Mouse (Mus musculus): Measurements from ENCODE around the gene Rap1gap2. TPM values are rescaled to one million over a fixed set of nuclear protein-coding genes. Genes with fewer than 3 reads are reported as not detected.

Gene Rap1gap2
- polyA plus RNA-seq, 1 experiment from 2014 or later = 0.75 TPM

GRCm38 (mm10) chr11:74426306-74426705 is 184.4 kb downstream of the Rap1gap2 start:
- H3K4me1 ChIP-seq (ENCODE audit: insufficient read depth) = no peaks in the 10 kb centered on the region
- H3K4me3 ChIP-seq (ENCODE audit: low read depth, low read length) = no peak overlapping the region
- no peak overlapping the region for H3K9ac ChIP-seq (replicated peaks)
- H3K9me3 ChIP-seq (ENCODE audit: low read length) = no peaks in the 10 kb centered on the region
- H3K4me2 ChIP-seq (ENCODE audit: low read depth, low read length) = no peak overlapping the region
- H3K27ac ChIP-seq (ENCODE audit: low read depth) = no peak overlapping the region
- no peak for ATAC-seq
- no peaks in the 10 kb centered on the region for H3K36me3 ChIP-seq (replicated peaks; ENCODE audit: insufficient read depth, low read length)
- H3K27me3 ChIP-seq (ENCODE audit: insufficient read depth, low read length) = no peaks in the 10 kb centered on the region
- no peak for TF ChIP-seq CTCF (IDR thresholded peaks at IDR 0.05; ENCODE audit: low read depth)
- TF ChIP-seq EP300 (IDR thresholded peaks at IDR 0.05; ENCODE audit: low read depth) = no peak
- no peak for DNase-seq
- 84% methylated on average over 5 of the region's 5 CpGs for WGBS (ENCODE audit: insufficient replicate concordance)

- Histone ChIP-seq H3K4me3 (ENCODE audit: low read depth, low read length) (no peak overlapping the region), H3K9ac (replicated peaks) (no peak overlapping the region), H3K4me1 (ENCODE audit: insufficient read depth) (no peaks in the 10 kb centered on the region), H3K27me3 (ENCODE audit: insufficient read depth, low read length) (no peaks in the 10 kb centered on the region), H3K36me3 (replicated peaks; ENCODE audit: insufficient read depth, low read length) (no peaks in the 10 kb centered on the region), H3K9me3 (ENCODE audit: low read length) (no peaks in the 10 kb centered on the region), H3K27ac (ENCODE audit: low read depth) (no peak overlapping the region), H3K4me2 (ENCODE audit: low read depth, low read length) (no peak overlapping the region)
- no peak for DNase-seq
- ATAC-seq = no peak
- TF ChIP-seq EP300 (IDR thresholded peaks at IDR 0.05; ENCODE audit: low read depth) = no peak
- TF ChIP-seq CTCF (IDR thresholded peaks at IDR 0.05; ENCODE audit: low read depth) = no peak
- 77% methylated on average over 6 of the region's 6 CpGs for WGBS (ENCODE audit: insufficient replicate concordance)
Observed at GRCm38 (mm10) chr11:74422019-74422418, 188.7 kb downstream of the Rap1gap2 start.

- ATAC-seq (no peak), DNase-seq (no peak)
- H3K4me2 ChIP-seq (ENCODE audit: low read depth, low read length) = no peak overlapping the region
- no peak overlapping the region for H3K4me3 ChIP-seq (ENCODE audit: low read depth, low read length)
- 68% methylated on average over 4 of the region's 4 CpGs for WGBS (ENCODE audit: insufficient replicate concordance)
- H3K4me1 ChIP-seq (ENCODE audit: insufficient read depth) = no peaks in the 10 kb centered on the region
- H3K36me3 ChIP-seq (replicated peaks; ENCODE audit: insufficient read depth, low read length) = no peaks in the 10 kb centered on the region
- H3K27me3 ChIP-seq (ENCODE audit: insufficient read depth, low read length) = no peaks in the 10 kb centered on the region
- no peak overlapping the region for H3K9ac ChIP-seq (replicated peaks)
- TF ChIP-seq EP300 (IDR thresholded peaks at IDR 0.05; ENCODE audit: low read depth) (no peak), CTCF (IDR thresholded peaks at IDR 0.05; ENCODE audit: low read depth) (no peak)
- H3K27ac ChIP-seq (ENCODE audit: low read depth) = no peak overlapping the region
- H3K9me3 ChIP-seq (ENCODE audit: low read length) = no peaks in the 10 kb centered on the region
Observed at GRCm38 (mm10) chr11:74421151-74421550, 189.6 kb downstream of the Rap1gap2 start.

- Histone ChIP-seq H3K9ac (replicated peaks) (no peak overlapping the region), H3K9me3 (ENCODE audit: low read length) (no peaks in the 10 kb centered on the region), H3K27me3 (ENCODE audit: insufficient read depth, low read length) (no peaks in the 10 kb centered on the region), H3K27ac (ENCODE audit: low read depth) (no peak overlapping the region), H3K4me2 (ENCODE audit: low read depth, low read length) (no peak overlapping the region), H3K36me3 (replicated peaks; ENCODE audit: insufficient read depth, low read length) (no peaks in the 10 kb centered on the region), H3K4me3 (ENCODE audit: low read depth, low read length) (no peak overlapping the region), H3K4me1 (ENCODE audit: insufficient read depth) (no peaks in the 10 kb centered on the region)
- ATAC-seq (no peak), DNase-seq (no peak)
- 76% methylated on average over 4 of the region's 4 CpGs for WGBS (ENCODE audit: insufficient replicate concordance)
- TF ChIP-seq EP300 (IDR thresholded peaks at IDR 0.05; ENCODE audit: low read depth) = no peak
Observed at GRCm38 (mm10) chr11:74419601-74420000, 191.1 kb downstream of the Rap1gap2 start.

GRCm38 (mm10) chr11:74415736-74416135 is 195.0 kb downstream of the Rap1gap2 start:
- Histone ChIP-seq H3K9ac (replicated peaks) (no peak overlapping the region), H3K27me3 (ENCODE audit: insufficient read depth, low read length) (no peaks in the 10 kb centered on the region), H3K36me3 (replicated peaks; ENCODE audit: insufficient read depth, low read length) (no peaks in the 10 kb centered on the region), H3K9me3 (ENCODE audit: low read length) (no peaks in the 10 kb centered on the region), H3K4me2 (ENCODE audit: low read depth, low read length) (no peak overlapping the region), H3K4me3 (ENCODE audit: low read depth, low read length) (no peak overlapping the region), H3K4me1 (ENCODE audit: insufficient read depth) (no peaks in the 10 kb centered on the region), H3K27ac (ENCODE audit: low read depth) (no peak overlapping the region)
- 85% methylated on average over 12 of the region's 12 CpGs for WGBS (ENCODE audit: insufficient replicate concordance)
- DNase-seq (no peak), ATAC-seq (no peak)
- no peak for TF ChIP-seq CTCF (IDR thresholded peaks at IDR 0.05; ENCODE audit: low read depth)
- no peak for TF ChIP-seq EP300 (IDR thresholded peaks at IDR 0.05; ENCODE audit: low read depth)

- ATAC-seq = no peak
- H3K27me3 ChIP-seq (ENCODE audit: insufficient read depth, low read length) = no peaks in the 10 kb centered on the region
- H3K36me3 ChIP-seq (replicated peaks; ENCODE audit: insufficient read depth, low read length) = no peaks in the 10 kb centered on the region
- H3K4me3 ChIP-seq (ENCODE audit: low read depth, low read length) = no peak overlapping the region
- no peak for DNase-seq
- no peaks in the 10 kb centered on the region for H3K9me3 ChIP-seq (ENCODE audit: low read length)
- H3K4me1 ChIP-seq (ENCODE audit: insufficient read depth) = peaks cover 6% of the 10 kb centered on the region
- H3K4me2 ChIP-seq (ENCODE audit: low read depth, low read length) = no peak overlapping the region
- 49% methylated on average over 9 of the region's 9 CpGs for whole genome bisulfite sequencing (ENCODE audit: insufficient replicate concordance)
- H3K27ac ChIP-seq (ENCODE audit: low read depth) = no peak overlapping the region
- TF ChIP-seq EP300 (IDR thresholded peaks at IDR 0.05; ENCODE audit: low read depth) (no peak), CTCF (IDR thresholded peaks at IDR 0.05; ENCODE audit: low read depth) (no peak)
- H3K9ac ChIP-seq (replicated peaks) = no peak overlapping the region
Observed at GRCm38 (mm10) chr11:74414112-74414511, 196.6 kb downstream of the Rap1gap2 start.

GRCm38 (mm10) chr11:74413449-74413972 is 197.2 kb downstream of the Rap1gap2 start:
- WGBS (ENCODE audit: insufficient replicate concordance) = 64% methylated on average over 3 of the region's 3 CpGs
- H3K4me3 ChIP-seq (ENCODE audit: low read depth, low read length) = no peak overlapping the region
- ATAC-seq = no peak
- H3K27me3 ChIP-seq (ENCODE audit: insufficient read depth, low read length) = no peaks in the 10 kb centered on the region
- H3K9ac ChIP-seq (replicated peaks) = no peak overlapping the region
- H3K9me3 ChIP-seq (ENCODE audit: low read length) = no peaks in the 10 kb centered on the region
- no peak for DNase-seq
- H3K4me2 ChIP-seq (ENCODE audit: low read depth, low read length) = no peak overlapping the region
- peaks cover 7% of the 10 kb centered on the region for H3K4me1 ChIP-seq (ENCODE audit: insufficient read depth)
- TF ChIP-seq EP300 (IDR thresholded peaks at IDR 0.05; ENCODE audit: low read depth) (no peak), CTCF (IDR thresholded peaks at IDR 0.05; ENCODE audit: low read depth) (no peak)
- no peaks in the 10 kb centered on the region for H3K36me3 ChIP-seq (replicated peaks; ENCODE audit: insufficient read depth, low read length)
- H3K27ac ChIP-seq (ENCODE audit: low read depth) = no peak overlapping the region

Data from liver, postnatal 0 days (tissue).